ENCODE assay signal across 22 mouse cellular contexts in the genomic region with DNA sequence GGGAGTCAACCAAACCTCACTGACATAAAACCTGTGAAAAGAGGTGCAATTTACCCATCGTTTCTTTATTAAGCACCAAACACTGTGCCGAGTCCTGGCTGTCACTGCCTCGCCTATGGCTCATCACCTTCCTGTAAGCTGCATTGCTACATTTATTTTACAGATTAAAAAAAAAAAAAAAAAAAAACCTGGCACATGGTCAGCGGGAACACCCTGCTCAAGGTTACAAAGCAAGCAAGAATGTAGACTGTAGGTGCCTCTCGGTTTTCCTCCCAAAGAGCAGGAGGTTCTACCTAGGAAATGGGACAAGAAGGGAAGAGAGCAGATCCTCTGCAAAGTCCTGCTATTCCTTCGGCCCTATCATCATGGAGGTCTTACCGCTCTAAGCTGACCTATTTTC.
"Had no signal": no experiment of that assay in that cellular context is flagged by ENCODE, and none has a peak within 500 bp of the region (broad histone marks: within the 10 kb centered on the region; RNA-seq: fewer than 3 reads in every experiment).

No protein-coding gene starts in this region.

- H3K27me3 ChIP-seq: limb, embryonic 13.5 days; liver, embryonic 12.5 days; liver, embryonic 15.5 days; lung, embryonic 15.5 days; neural tube, embryonic 12.5 days; neural tube, embryonic 15.5 days had no signal

- H3K4me1 ChIP-seq: liver, embryonic 12.5 days; liver, embryonic 15.5 days; lung, embryonic 15.5 days; megakaryocyte, embryonic 14.5 days; neural tube, embryonic 12.5 days had no signal

- H3K9me3 ChIP-seq: limb, embryonic 10.5 days; limb, embryonic 13.5 days; liver, embryonic 12.5 days; liver, embryonic 15.5 days; lung, embryonic 15.5 days; megakaryocyte, embryonic 14.5 days; midbrain, embryonic 10.5 days; midbrain, embryonic 13.5 days; neural tube, embryonic 12.5 days; neural tube, embryonic 15.5 days had no signal

- H3K36me3 ChIP-seq: limb, embryonic 10.5 days; limb, embryonic 13.5 days; liver, embryonic 12.5 days; liver, embryonic 15.5 days; lung, embryonic 15.5 days; midbrain, embryonic 10.5 days; midbrain, embryonic 13.5 days; neural tube, embryonic 12.5 days; neural tube, embryonic 15.5 days had no signal

- DNase-seq: kidney, adult 9 months; kidney, postnatal 14 days; layer of hippocampus, postnatal 36 days; liver; lung, adult 18-20 months; lung, postnatal 10 days; lung, postnatal 36 days; right cerebral cortex, adult 18-20 months; right cerebral cortex, postnatal 14 days; right cerebral cortex, postnatal 4 days; thymus, adult 18-20 months; thymus, postnatal 36 days had no signal

- H3K4me3 ChIP-seq: limb, embryonic 10.5 days; limb, embryonic 13.5 days; liver, embryonic 12.5 days; liver, embryonic 15.5 days; lung, embryonic 15.5 days; megakaryocyte, embryonic 14.5 days; midbrain, embryonic 10.5 days; midbrain, embryonic 13.5 days; neural tube, embryonic 12.5 days; neural tube, embryonic 15.5 days had no signal
